In the genomic region with DNA sequence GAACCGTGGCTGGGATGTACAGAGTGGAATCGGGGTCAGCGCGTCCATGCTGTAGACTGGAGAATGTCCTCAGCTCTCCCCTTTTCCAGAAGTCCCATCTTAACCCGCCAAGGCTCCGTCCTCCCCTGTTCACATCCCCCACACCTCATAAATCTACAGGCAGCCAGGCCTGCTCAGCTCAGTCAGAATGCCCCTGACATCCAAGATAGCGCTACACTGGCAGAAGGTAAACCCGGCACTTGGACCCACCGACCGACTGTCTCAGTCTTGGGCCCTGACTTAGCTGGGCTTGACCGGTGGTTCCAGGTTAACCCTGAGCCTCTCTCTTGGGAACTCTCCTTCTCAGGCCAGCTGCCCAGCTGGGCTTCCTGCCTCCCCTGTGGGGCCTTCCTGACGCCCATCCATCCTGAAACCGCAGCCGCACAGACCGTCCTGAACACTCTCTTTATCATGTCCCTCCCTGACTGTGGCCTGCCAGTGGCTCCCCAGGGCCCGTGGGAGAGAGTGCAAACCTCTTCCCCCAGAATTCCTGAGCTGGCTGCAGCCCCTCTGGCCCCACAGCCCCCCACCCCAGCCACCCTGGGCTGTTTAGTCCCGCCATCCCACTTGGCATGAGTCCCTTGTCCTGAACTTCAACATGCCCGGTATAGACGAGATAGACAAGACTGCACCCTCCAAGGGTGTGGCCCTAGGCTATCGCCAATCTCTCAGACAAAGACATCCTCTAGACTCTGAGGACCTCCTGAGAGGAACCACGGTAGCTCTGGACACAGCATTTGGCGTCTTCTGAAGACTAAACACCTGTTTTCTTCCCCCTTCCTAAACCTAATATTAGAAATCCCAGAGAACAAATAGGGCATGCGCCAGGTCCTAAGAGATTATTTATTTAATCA, we compare ENCODE assay signal across 15 mouse cellular contexts. TPM values are rescaled to one million over a fixed set of nuclear protein-coding genes. Genes with fewer than 3 reads are reported as not detected.
DNase-seq lines count a peak whose midpoint lies in the region; ATAC-seq and TF ChIP-seq lines count a peak whose summit lies in the region.
"Had no signal": no experiment of that assay in that cellular context is flagged by ENCODE, and none has a peak within 500 bp of the region (broad histone marks: within the 10 kb centered on the region; RNA-seq: fewer than 3 reads in every experiment).

No protein-coding gene starts in this region.

- no peak overlapping the region for H3K4me2 ChIP-seq in intestine, embryonic 16.5 days (ENCODE audit: low read depth, low read length)
- no peak overlapping the region for H3K4me2 ChIP-seq in intestine, postnatal 0 days (replicated peaks; ENCODE audit: low read depth)
- H3K4me2 ChIP-seq in midbrain, embryonic 11.5 days, result no peak overlapping the region
- H3K4me2 ChIP-seq: forebrain, embryonic 15.5 days; hindbrain, embryonic 15.5 days; limb, embryonic 12.5 days had no signal

- H3K27ac ChIP-seq in intestine, embryonic 16.5 days (ENCODE audit: low read length), result no peak overlapping the region
- no peak overlapping the region for H3K27ac ChIP-seq in intestine, postnatal 0 days (ENCODE audit: low read depth, low read length)
- peak overlapping the region; percentile 50; the same call in 1 of the 2 replicates for H3K27ac ChIP-seq in midbrain, embryonic 10.5 days (replicated peaks)
- no peak overlapping the region for H3K27ac ChIP-seq in midbrain, embryonic 11.5 days (ENCODE audit: low read depth, low read length)
- H3K27ac ChIP-seq: forebrain, embryonic 15.5 days; hindbrain, embryonic 15.5 days; limb, embryonic 12.5 days had no signal

- no peaks in the 10 kb centered on the region for H3K36me3 ChIP-seq in intestine, embryonic 16.5 days (ENCODE audit: control insufficient read depth, insufficient read depth, low read length)
- H3K36me3 ChIP-seq in intestine, postnatal 0 days (ENCODE audit: control insufficient read depth, insufficient read depth), result no peaks in the 10 kb centered on the region
- peaks cover 77% of the 10 kb centered on the region for H3K36me3 ChIP-seq in midbrain, embryonic 10.5 days
- H3K36me3 ChIP-seq in midbrain, embryonic 11.5 days (ENCODE audit: control insufficient read depth, insufficient read depth, low read length), result 0 out of 2 replicates have a peak, but pooled peaks cover 2% of the 10 kb centered on the region
- H3K36me3 ChIP-seq: forebrain, embryonic 15.5 days; hindbrain, embryonic 15.5 days; limb, embryonic 12.5 days had no signal

- 41% methylated on average over 23 of the region's 23 CpGs for WGBS in intestine, embryonic 16.5 days
- 52% methylated on average over 23 of the region's 23 CpGs for WGBS in intestine, postnatal 0 days
- WGBS in midbrain, embryonic 10.5 days, result 76% methylated on average over 23 of the region's 23 CpGs
- 77% methylated on average over 23 of the region's 23 CpGs for WGBS in midbrain, embryonic 11.5 days

- peak overlapping the region; percentile 29; the same call in 1 of the 2 replicates for H3K9ac ChIP-seq in intestine, embryonic 16.5 days (ENCODE audit: low read depth, low read length)
- no peak overlapping the region for H3K9ac ChIP-seq in intestine, postnatal 0 days (ENCODE audit: low read depth, low read length)
- H3K9ac ChIP-seq in midbrain, embryonic 11.5 days (ENCODE audit: low read length), result no peak overlapping the region
- H3K9ac ChIP-seq: forebrain, embryonic 15.5 days; hindbrain, embryonic 15.5 days; limb, embryonic 12.5 days had no signal

- no peaks in the 10 kb centered on the region for H3K27me3 ChIP-seq in intestine, embryonic 16.5 days (replicated peaks; ENCODE audit: control insufficient read depth, insufficient read depth, low read length)
- no peaks in the 10 kb centered on the region for H3K27me3 ChIP-seq in intestine, postnatal 0 days (replicated peaks; ENCODE audit: control insufficient read depth, insufficient read depth, low read length)
- H3K27me3 ChIP-seq in midbrain, embryonic 10.5 days (ENCODE audit: low read depth, poor library complexity, severe bottlenecking), result no peaks in the 10 kb centered on the region
- H3K27me3 ChIP-seq in midbrain, embryonic 11.5 days (ENCODE audit: control insufficient read depth, insufficient read depth, low read length), result no peaks in the 10 kb centered on the region
- H3K27me3 ChIP-seq: forebrain, embryonic 15.5 days; hindbrain, embryonic 15.5 days had no signal

- no peak overlapping the region for H3K4me3 ChIP-seq in intestine, embryonic 16.5 days (ENCODE audit: low read length)
- no peak overlapping the region for H3K4me3 ChIP-seq in intestine, postnatal 0 days (ENCODE audit: low read depth, low read length)
- no peak overlapping the region for H3K4me3 ChIP-seq in midbrain, embryonic 10.5 days
- H3K4me3 ChIP-seq in midbrain, embryonic 11.5 days (ENCODE audit: low read depth, low read length), result no peak overlapping the region
- H3K4me3 ChIP-seq: forebrain, embryonic 15.5 days; hindbrain, embryonic 15.5 days; limb, embryonic 12.5 days had no signal

- DNase-seq in embryo, embryonic 10 days (ENCODE audit: low spot score), result peak; percentile 49
- DNase-seq in embryo, embryonic 10.5 days (ENCODE audit: low spot score), result no peak
- DNase-seq in midbrain, embryonic 10.5 days (ENCODE audit: low spot score), result no peak
- DNase-seq in midbrain, embryonic 11.5 days (ENCODE audit: low spot score, missing footprints), result no peak
- DNase-seq: adrenal gland, adult 2 months; cerebellum, adult 8-10 months; lung, postnatal 14 days; right cerebral cortex, postnatal 14 days had no signal

- ATAC-seq in intestine, embryonic 16.5 days, result no peak
- ATAC-seq in intestine, postnatal 0 days, result no peak
- ATAC-seq in midbrain, embryonic 11.5 days (ENCODE audit: low FRiP score), result no peak
- peak; percentile 58; the same call in 1 of the 2 replicates for ATAC-seq in megakaryocyte-erythroid progenitor cell, adult 5-6 weeks (replicated peaks; ENCODE audit: low FRiP score, low TSS enrichment, poor library complexity, severe bottlenecking)
- ATAC-seq in erythroblast, adult 5-6 weeks (replicated peaks; ENCODE audit: low FRiP score, poor library complexity, severe bottlenecking), result no peak

- no peak for TF ChIP-seq CTCF in intestine, postnatal 0 days (IDR thresholded peaks at IDR 0.05; ENCODE audit: low read depth)

- no peaks in the 10 kb centered on the region for H3K9me3 ChIP-seq in intestine, embryonic 16.5 days (ENCODE audit: control insufficient read depth, low read length)
- H3K9me3 ChIP-seq in intestine, postnatal 0 days (ENCODE audit: control insufficient read depth), result no peaks in the 10 kb centered on the region
- no peaks in the 10 kb centered on the region for H3K9me3 ChIP-seq in midbrain, embryonic 10.5 days (replicated peaks)
- no peaks in the 10 kb centered on the region for H3K9me3 ChIP-seq in midbrain, embryonic 11.5 days (ENCODE audit: control insufficient read depth, low read length)
- H3K9me3 ChIP-seq: forebrain, embryonic 15.5 days; hindbrain, embryonic 15.5 days; limb, embryonic 12.5 days had no signal

- H3K4me1 ChIP-seq in intestine, embryonic 16.5 days (ENCODE audit: control insufficient read depth, insufficient read depth, low read length), result peaks cover 39% of the 10 kb centered on the region
- peaks cover 8% of the 10 kb centered on the region; the same call in 1 of the 2 replicates for H3K4me1 ChIP-seq in intestine, postnatal 0 days (replicated peaks; ENCODE audit: control insufficient read depth, insufficient read depth, low read length)
- H3K4me1 ChIP-seq in midbrain, embryonic 10.5 days, result peaks cover 83% of the 10 kb centered on the region
- H3K4me1 ChIP-seq in midbrain, embryonic 11.5 days (ENCODE audit: control insufficient read depth, insufficient read depth, low read length), result peaks cover 32% of the 10 kb centered on the region

RNA-seq across cellular contexts. Expression of a gene that starts 37.9 kb away (rescaled TPM):
- polyA plus RNA-seq in intestine, embryonic 16.5 days (2015; fragmentation: Nextera tagmentation; extraction: Ambion mirVana), result 3.1 and 3.5 TPM in 2 replicates
- 5.7 TPM in 2 replicates for polyA plus RNA-seq in intestine, postnatal 0 days (2015; fragmentation: Nextera tagmentation; extraction: Ambion mirVana)
- 15.6 and 20.9 TPM in 2 replicates for polyA plus RNA-seq in midbrain, embryonic 10.5 days (2016; fragmentation: Nextera tagmentation; extraction: Ambion mirVana)
- polyA plus RNA-seq in midbrain, embryonic 11.5 days (2014; fragmentation: Nextera tagmentation; extraction: Ambion mirVana), result 28.8 and 33.7 TPM in 2 replicates
- not detected in 2 replicates for total RNA-seq in megakaryocyte-erythroid progenitor cell, adult 5-6 weeks (2014; fragmentation: Nextera tagmentation)
- total RNA-seq in megakaryocyte-erythroid progenitor cell, adult 5-6 weeks (2017), result 0.56 TPM in 1 of 2 replicates, not detected in the other
- total RNA-seq in erythroblast, adult 5-6 weeks (2015; ENCODE audit: low replicate concordance), result not detected in 2 replicates
- total RNA-seq in erythroblast, adult 5-6 weeks (2017; ENCODE audit: low replicate concordance), result 0.09 and 1.4 TPM in 2 replicates
